Mouse (Mus musculus): Measurements from ENCODE around the gene Zkscan2. TPM values are rescaled to one million over a fixed set of nuclear protein-coding genes. Genes with fewer than 3 reads are reported as not detected.

Zkscan2 gene
- polyA plus RNA-seq (2012; rRNA removed) = 0.01 TPM in 1 of 2 replicates, not detected in the other

DNA sequence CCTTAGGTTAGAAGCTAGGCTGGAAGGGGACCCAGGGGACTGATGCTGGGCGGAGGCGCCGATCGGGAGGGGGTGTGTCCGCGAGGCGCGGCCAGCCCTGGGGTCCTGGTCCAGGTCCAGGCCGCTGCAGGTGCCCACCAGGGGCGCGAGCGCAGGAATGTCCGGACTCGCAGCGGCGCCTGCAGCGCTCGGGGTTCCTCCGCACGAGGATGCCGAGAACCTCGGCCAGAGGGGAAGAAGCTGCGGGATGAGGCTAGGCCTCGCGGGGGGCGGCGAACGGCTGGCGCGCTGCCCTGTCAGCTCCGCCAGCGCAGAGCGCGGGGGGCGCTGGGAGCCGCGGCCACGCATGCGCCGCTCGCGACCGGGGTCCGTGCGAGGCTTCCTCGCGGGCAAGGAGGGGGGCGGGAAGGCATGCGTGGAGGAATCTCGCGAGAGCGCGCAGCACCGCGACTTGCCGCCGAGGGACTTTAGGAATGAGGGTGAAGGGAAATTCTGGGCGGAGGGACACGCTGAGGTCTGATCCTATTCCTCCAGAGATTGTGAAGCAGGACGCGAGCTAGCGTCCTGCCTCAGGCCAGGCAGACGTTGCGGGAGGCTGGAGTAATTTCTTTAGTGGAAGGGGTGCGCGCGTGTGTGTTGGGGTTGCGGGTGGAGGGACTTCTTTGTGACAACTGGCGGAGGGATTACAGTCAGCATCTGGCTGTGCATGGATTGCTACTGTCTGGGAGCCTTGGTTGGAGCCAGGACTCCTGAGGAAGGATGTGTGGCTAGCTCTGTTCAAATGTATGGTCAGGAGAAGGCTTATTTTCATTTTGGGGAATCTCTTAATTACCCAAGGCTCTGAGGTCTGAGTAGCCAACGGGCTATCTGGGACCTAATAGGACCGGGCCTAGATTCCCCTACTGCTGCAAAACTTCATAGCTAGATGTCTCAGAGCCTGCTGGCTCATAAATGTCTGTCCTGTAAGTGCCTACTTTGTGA lies at the start of gene Zkscan2:
Zkscan2 (minus strand) TSS at position 211 of the 981 bp plus-strand sequence.

DNA sequence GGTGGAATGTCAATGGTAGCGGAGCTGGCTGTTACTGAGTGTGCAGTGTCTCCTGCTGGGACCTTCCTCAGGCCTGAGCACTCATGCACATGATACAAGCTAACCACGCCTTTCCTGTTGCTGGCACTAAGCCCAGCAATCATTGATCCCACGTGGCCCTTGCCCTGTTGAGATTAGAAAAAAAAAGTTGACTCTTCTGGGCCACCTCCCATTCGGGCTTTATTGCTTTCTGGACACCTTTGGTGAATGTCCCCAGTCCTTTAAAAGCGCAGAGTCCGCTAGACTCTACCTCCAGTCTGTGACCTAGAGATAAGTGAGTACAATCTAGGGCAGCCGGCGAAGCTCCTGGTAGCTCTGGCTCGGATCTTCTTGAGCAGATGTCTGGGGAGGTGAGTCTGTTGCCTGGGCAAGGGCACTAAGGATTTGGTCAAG lies 38.2 kb downstream of the Zkscan2 start, which contains the start of gene Aqp8:
Aqp8 (plus strand) TSS at position 222 of the 432 bp plus-strand sequence.

Other genes starting within 250 kb of the Zkscan2 start
- gene Lcmt1, start 130.7 kb downstream of the Zkscan2 start, polyA plus RNA-seq (2012; rRNA removed) = 5.6 and 5.8 TPM in 2 replicates
- 9.8 and 10.1 TPM in 2 replicates for gene Arhgap17, start 130.5 kb downstream of the Zkscan2 start, polyA plus RNA-seq (2012; rRNA removed)
- gene Aqp8, start 38.2 kb downstream of the Zkscan2 start, polyA plus RNA-seq (2012; rRNA removed) = 0.06 and 0.08 TPM in 2 replicates

Data from stomach, adult 2 months (tissue).